Mouse (Mus musculus): ENCODE results near the gene AB124611. TPM values are rescaled to one million over a fixed set of nuclear protein-coding genes. Genes with fewer than 3 reads are reported as not detected.
"Not testable (repeated sequence)": the region's sequence is repeated elsewhere in the genome, so short reads cannot be mapped to it uniquely, and the experiment has no call there.

The AB124611 gene
- polyA plus RNA-seq (2014; fragmentation: Nextera tagmentation; extraction: Ambion mirVana), result 0.99 and 2.0 TPM in 2 replicates

DNA sequence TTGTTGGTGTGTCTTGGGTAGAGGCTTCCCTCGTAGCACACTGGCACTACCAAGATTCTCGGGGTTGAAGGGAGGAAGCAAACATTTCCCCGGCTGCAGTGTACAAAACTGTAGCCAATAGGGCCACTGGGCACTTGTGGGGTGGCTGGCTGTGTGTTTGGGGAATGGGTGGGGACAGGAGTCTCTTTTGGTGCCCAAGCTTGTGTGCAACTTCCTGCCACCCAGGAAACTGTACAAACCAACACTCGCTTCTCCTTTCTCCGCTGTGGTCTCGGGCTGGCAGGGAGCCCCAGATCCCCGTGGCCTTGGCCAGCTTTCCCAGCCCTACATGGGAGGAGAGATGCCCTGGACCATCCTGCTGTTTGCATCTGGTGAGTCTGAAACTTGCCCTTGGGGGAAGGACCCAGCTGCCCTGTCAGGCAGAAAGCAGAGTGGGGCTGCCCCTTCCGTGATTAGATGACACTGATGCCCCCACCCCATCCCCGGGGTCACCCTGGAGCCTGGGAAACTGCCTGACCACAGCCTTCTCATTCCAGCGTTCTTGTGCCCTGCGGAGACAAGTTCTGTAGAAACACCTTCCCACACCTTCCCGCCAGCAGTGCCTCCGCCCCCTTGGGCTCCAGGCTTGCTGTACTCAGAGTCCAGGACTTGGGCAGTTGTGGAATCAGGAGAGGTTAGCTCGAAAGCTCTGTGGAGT lies at the start of gene AB124611:
TSS of gene AB124611 (plus strand) at position 240 of the 697 bp plus-strand sequence.
- H3K27me3 ChIP-seq (ENCODE audit: control insufficient read depth, insufficient read depth, low read length), result no peaks in the 10 kb centered on the region

DNA sequence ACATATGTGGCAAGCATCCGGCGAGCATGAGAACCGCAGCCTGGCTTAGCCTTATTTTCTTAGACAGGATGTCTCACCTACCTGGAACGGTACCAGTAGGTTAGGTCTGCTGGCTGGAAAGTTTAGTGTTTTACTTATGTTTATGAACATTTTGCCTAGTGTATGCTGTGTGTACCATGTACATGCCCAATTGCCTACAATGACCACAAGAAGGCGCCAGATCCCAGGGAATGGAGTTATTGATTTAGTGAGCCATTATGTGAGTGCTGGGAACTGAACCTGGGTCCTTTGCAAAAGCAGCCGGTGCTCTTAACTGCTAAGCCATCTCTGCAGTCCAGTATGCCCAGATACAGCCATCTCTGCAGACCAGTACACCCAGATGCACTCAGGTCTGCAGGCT lies 48.3 kb upstream of the AB124611 start:
- Histone ChIP-seq H3K9ac (no peak overlapping the region), H3K4me1 (replicated peaks; ENCODE audit: control insufficient read depth, insufficient read depth, low read length) (no peaks in the 10 kb centered on the region), H3K36me3 (replicated peaks; ENCODE audit: control insufficient read depth, insufficient read depth) (peaks cover 100% of the 10 kb centered on the region), H3K27ac (no peak overlapping the region), H3K4me3 (replicated peaks; ENCODE audit: low read length) (no peak overlapping the region), H3K27me3 (ENCODE audit: control insufficient read depth, insufficient read depth, low read length) (no peaks in the 10 kb centered on the region), H3K9me3 (ENCODE audit: control insufficient read depth, low read length) (no peaks in the 10 kb centered on the region), H3K4me2 (replicated peaks) (no peak overlapping the region)
- ATAC-seq (ENCODE audit: low FRiP score), result no peak
- DNase-seq (ENCODE audit: low spot score), result no peak
- WGBS, result 98% methylated on average over 6 of the region's 6 CpGs

More for the DNA sequence above, at the start of gene AB124611:
- no peak for DNase-seq (ENCODE audit: low spot score)
- 71% methylated on average over 14 of the region's 14 CpGs for WGBS
- Histone ChIP-seq H3K36me3 (replicated peaks; ENCODE audit: control insufficient read depth, insufficient read depth) (no peaks in the 10 kb centered on the region), H3K4me2 (replicated peaks) (no peak within 1 kb of the TSS), H3K9ac (no peak within 1 kb of the TSS), H3K4me3 (replicated peaks; ENCODE audit: low read length) (no peak within 1 kb of the TSS), H3K4me1 (replicated peaks; ENCODE audit: control insufficient read depth, insufficient read depth, low read length) (no peaks in the 10 kb centered on the region), H3K9me3 (ENCODE audit: control insufficient read depth, low read length) (no peaks in the 10 kb centered on the region), H3K27ac (no peak within 1 kb of the TSS)
- ATAC-seq (ENCODE audit: low FRiP score), result no peak

DNA sequence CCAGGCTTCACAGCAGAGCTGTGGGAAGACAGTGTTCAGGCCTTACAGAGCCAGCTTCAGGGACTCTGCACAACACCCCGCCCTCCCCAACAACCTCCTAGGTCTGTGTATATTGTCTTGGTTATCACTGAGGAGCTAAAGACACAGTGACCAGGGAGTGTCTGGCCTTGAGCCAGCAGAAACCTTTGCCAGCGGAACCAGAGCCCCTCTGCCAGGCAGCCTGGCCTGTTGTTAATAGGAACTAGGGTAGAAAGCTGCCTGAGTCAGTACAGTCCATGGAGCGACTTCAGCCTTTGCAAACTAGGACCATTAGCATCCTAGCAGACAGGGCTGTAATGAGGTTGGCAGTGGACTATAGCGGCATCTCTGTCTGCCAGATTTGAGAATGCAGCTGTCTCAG lies 41.9 kb upstream of the AB124611 start:
- Histone ChIP-seq H3K36me3 (replicated peaks; ENCODE audit: control insufficient read depth, insufficient read depth) (peaks cover 90% of the 10 kb centered on the region), H3K4me3 (replicated peaks; ENCODE audit: low read length) (no peak overlapping the region), H3K4me1 (replicated peaks; ENCODE audit: control insufficient read depth, insufficient read depth, low read length) (no peaks in the 10 kb centered on the region), H3K9me3 (ENCODE audit: control insufficient read depth, low read length) (no peaks in the 10 kb centered on the region), H3K9ac (no peak overlapping the region), H3K27me3 (ENCODE audit: control insufficient read depth, insufficient read depth, low read length) (no peaks in the 10 kb centered on the region), H3K4me2 (replicated peaks) (no peak overlapping the region), H3K27ac (no peak overlapping the region)
- peak; percentile 33 for DNase-seq (ENCODE audit: low spot score)
- 83% methylated on average over 4 of the region's 4 CpGs for WGBS
- no peak for ATAC-seq (ENCODE audit: low FRiP score)

DNA sequence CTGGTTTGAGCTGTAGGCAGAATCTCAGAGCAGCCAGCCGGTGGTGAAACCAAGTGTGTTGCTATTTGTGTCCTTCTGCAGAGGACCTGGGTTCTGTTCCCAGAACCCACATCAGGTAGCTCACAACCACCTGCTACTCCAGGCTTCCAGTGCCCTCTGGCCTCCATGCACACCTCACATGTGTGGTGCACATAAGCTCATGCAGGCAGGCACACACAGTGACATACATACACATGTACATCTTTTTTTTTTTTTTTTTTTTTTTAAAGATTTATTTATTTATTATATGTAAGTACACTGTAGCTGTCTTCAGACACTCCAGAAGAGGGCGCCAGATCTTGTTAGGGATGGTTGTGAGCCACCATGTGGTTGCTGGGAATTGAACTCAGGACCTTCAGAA lies 37.7 kb upstream of the AB124611 start:
- WGBS, result 91% methylated on average over 1 of the region's 2 CpGs
- not testable (repeated sequence) for H3K27ac ChIP-seq; H3K4me1 ChIP-seq (replicated peaks; ENCODE audit: control insufficient read depth, insufficient read depth, low read length); ATAC-seq (ENCODE audit: low FRiP score); H3K4me3 ChIP-seq (replicated peaks; ENCODE audit: low read length); H3K4me2 ChIP-seq (replicated peaks); DNase-seq (ENCODE audit: low spot score); H3K9me3 ChIP-seq (ENCODE audit: control insufficient read depth, low read length); H3K27me3 ChIP-seq (ENCODE audit: control insufficient read depth, insufficient read depth, low read length); H3K9ac ChIP-seq
- peaks cover 79% of the 10 kb centered on the region for H3K36me3 ChIP-seq (replicated peaks; ENCODE audit: control insufficient read depth, insufficient read depth)

DNA sequence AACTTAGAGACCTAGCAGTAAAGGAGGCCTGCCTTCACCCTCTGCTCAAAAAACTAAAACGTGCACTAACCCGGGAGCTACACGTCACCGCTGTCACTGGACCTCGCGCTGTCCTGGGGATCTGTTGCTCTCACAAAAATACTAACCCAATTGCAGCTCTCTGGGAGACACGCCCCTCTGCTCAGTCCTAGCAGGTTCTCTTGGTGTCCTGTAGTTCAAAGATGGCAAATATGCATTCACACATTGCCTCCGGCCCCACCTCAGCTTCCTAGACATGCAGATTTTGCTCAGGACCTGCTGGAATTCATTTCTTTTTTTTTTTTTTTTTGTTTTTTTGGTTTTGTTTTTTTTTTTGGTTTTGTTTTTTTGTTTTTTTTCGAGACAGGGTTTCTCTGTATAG lies 35.3 kb upstream of the AB124611 start:
- Histone ChIP-seq H3K27me3 (ENCODE audit: control insufficient read depth, insufficient read depth, low read length) (no peaks in the 10 kb centered on the region), H3K4me1 (replicated peaks; ENCODE audit: control insufficient read depth, insufficient read depth, low read length) (no peaks in the 10 kb centered on the region), H3K9ac (no peak overlapping the region), H3K9me3 (ENCODE audit: control insufficient read depth, low read length) (no peaks in the 10 kb centered on the region), H3K4me2 (replicated peaks) (no peak overlapping the region), H3K27ac (no peak overlapping the region), H3K36me3 (replicated peaks; ENCODE audit: control insufficient read depth, insufficient read depth) (peaks cover 64% of the 10 kb centered on the region), H3K4me3 (replicated peaks; ENCODE audit: low read length) (no peak overlapping the region)
- no peak for ATAC-seq (ENCODE audit: low FRiP score)
- no peak for DNase-seq (ENCODE audit: low spot score)
- WGBS, result 90% methylated on average over 9 of the region's 9 CpGs

DNA sequence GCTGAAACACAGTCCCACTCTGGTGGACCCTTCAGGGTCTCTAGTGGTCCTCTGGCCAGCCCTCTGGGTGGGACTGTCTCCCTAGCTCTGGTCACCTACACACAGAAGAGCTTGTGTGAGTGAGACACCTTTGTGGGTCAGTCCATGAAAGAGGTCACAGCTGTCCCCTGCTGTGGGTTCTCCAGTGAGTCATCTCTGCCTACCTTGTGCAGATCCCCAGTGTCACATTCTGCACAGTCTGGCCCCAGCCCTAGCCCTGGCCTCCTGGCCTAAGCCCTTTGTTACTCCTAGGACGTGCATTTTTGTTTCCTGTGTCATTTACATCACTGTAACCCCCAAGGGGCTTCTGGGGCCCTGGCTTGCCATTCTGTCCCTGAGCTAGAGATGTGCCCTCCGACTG lies 32.1 kb upstream of the AB124611 start:
- peaks cover 52% of the 10 kb centered on the region for H3K36me3 ChIP-seq (replicated peaks; ENCODE audit: control insufficient read depth, insufficient read depth)
- no peaks in the 10 kb centered on the region for H3K27me3 ChIP-seq (ENCODE audit: control insufficient read depth, insufficient read depth, low read length)
- 52% methylated on average over 2 of the region's 2 CpGs for WGBS
- H3K9ac ChIP-seq, result no peak overlapping the region
- no peak overlapping the region for H3K27ac ChIP-seq
- H3K9me3 ChIP-seq (ENCODE audit: control insufficient read depth, low read length), result no peaks in the 10 kb centered on the region
- no peaks in the 10 kb centered on the region for H3K4me1 ChIP-seq (replicated peaks; ENCODE audit: control insufficient read depth, insufficient read depth, low read length)
- H3K4me3 ChIP-seq (replicated peaks; ENCODE audit: low read length), result no peak overlapping the region
- no peak for ATAC-seq (ENCODE audit: low FRiP score)
- H3K4me2 ChIP-seq (replicated peaks), result no peak overlapping the region
- no peak for DNase-seq (ENCODE audit: low spot score)

DNA sequence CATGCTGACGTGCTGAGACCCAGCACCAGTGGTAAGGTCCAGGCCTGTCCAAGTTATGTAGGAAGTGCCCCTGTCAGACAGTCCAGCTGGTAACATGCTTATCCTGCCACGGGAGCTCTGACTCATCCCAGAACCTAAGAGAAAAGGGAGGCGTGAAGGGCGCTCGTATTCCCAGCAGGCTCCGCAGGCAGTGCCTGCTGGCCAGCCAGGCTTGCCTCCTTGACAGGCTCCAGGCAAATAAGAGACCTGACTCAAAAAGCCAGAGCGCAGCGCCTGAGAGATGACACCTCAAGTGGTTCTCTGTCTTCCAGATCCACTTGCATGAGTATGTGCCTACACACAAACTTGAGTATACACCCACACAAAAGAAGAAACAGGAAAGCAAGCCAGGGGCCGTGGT lies 31.2 kb upstream of the AB124611 start:
- H3K4me2 ChIP-seq (replicated peaks), result no peak overlapping the region
- H3K27me3 ChIP-seq (ENCODE audit: control insufficient read depth, insufficient read depth, low read length), result no peaks in the 10 kb centered on the region
- ATAC-seq (ENCODE audit: low FRiP score) (no peak), DNase-seq (ENCODE audit: low spot score) (no peak)
- peaks cover 56% of the 10 kb centered on the region for H3K36me3 ChIP-seq (replicated peaks; ENCODE audit: control insufficient read depth, insufficient read depth)
- H3K27ac ChIP-seq, result no peak overlapping the region
- no peaks in the 10 kb centered on the region for H3K4me1 ChIP-seq (replicated peaks; ENCODE audit: control insufficient read depth, insufficient read depth, low read length)
- no peak overlapping the region for H3K9ac ChIP-seq
- 85% methylated on average over 9 of the region's 9 CpGs for WGBS
- H3K9me3 ChIP-seq (ENCODE audit: control insufficient read depth, low read length), result no peaks in the 10 kb centered on the region
- H3K4me3 ChIP-seq (replicated peaks; ENCODE audit: low read length), result no peak overlapping the region

DNA sequence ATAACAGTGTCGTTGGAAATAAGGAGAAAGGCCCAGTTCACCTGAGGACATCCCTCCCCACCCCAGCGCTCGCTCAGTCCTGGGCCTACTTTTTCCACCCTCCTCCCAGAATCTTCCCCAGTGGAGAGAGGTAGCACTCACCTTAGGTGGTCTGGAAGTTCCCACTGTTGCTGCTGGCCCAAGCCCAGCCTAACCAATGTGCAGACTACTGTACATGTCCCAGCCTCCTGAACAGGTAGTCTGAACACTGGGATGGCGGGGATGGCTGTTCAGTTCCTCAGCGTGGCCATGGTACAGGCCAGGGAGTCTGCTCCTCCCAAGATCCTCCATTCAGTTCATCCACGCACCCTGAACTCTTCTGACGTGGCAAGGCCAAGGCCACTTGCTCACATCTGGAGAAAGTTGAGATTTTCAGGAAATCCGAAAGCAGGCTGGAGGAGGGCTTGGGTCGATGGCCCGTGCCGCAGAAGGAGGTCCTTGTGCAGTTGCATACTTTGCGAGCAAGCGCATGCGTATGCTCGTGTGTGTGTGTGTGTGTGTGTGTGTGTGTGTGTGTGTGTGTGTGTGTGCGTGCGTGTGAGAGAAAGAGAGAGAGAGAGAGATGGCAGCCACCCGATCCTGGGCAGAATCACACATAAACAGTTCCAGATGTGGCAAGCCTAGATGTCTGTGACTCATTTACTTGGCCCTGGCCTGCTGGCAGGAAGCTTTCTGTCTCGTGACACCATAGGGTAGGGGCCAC lies 29.5 kb upstream of the AB124611 start:
- WGBS, result 88% methylated on average over 17 of the region's 19 CpGs
- H3K4me2 ChIP-seq (replicated peaks), result no peak overlapping the region
- no peak for ATAC-seq (ENCODE audit: low FRiP score)

DNA sequence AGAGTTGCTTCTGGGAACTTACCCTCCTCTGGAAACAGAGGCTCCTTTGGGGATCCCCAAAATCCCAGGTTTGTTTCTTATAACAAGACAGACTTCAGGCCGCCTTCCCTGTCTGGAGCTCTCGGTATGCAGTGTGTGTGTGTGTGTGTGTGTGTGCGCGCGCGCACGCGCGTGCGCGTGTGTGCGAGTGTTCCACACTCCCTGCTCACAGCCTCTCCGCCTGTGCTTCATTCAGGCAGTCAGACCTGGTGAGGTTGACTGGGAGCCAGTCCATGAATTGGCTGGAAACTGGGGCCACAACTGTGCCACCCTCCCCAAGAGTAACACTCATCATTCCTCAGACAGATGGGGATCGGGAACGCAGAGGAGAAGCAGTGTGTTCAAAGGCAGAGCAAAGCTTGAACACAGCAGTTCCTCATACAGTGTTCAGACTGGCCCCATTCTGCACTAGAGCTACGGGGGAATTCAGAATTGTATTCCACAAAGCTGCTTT lies 28.9 kb upstream of the AB124611 start:
- Histone ChIP-seq H3K4me2 (replicated peaks) (no peak overlapping the region), H3K27me3 (ENCODE audit: control insufficient read depth, insufficient read depth, low read length) (no peaks in the 10 kb centered on the region), H3K9me3 (ENCODE audit: control insufficient read depth, low read length) (no peaks in the 10 kb centered on the region), H3K27ac (no peak overlapping the region), H3K9ac (no peak overlapping the region), H3K4me1 (replicated peaks; ENCODE audit: control insufficient read depth, insufficient read depth, low read length) (no peaks in the 10 kb centered on the region), H3K4me3 (replicated peaks; ENCODE audit: low read length) (no peak overlapping the region), H3K36me3 (replicated peaks; ENCODE audit: control insufficient read depth, insufficient read depth) (peaks cover 40% of the 10 kb centered on the region)
- ATAC-seq (ENCODE audit: low FRiP score) (no peak), DNase-seq (ENCODE audit: low spot score) (no peak)
- WGBS, result 96% methylated on average over 16 of the region's 16 CpGs

More for the DNA sequence above, 29.5 kb upstream of the AB124611 start:
- Histone ChIP-seq H3K27me3 (ENCODE audit: control insufficient read depth, insufficient read depth, low read length) (no peaks in the 10 kb centered on the region), H3K4me3 (replicated peaks; ENCODE audit: low read length) (no peak overlapping the region), H3K9ac (no peak overlapping the region), H3K27ac (no peak overlapping the region), H3K4me1 (replicated peaks; ENCODE audit: control insufficient read depth, insufficient read depth, low read length) (no peaks in the 10 kb centered on the region), H3K9me3 (ENCODE audit: control insufficient read depth, low read length) (no peaks in the 10 kb centered on the region), H3K36me3 (replicated peaks; ENCODE audit: control insufficient read depth, insufficient read depth) (peaks cover 41% of the 10 kb centered on the region)
- DNase-seq (ENCODE audit: low spot score), result no peak

Data from hindbrain, embryonic 14.5 days (tissue).